Mouse (Mus musculus) cerebellum, adult (tissue): ENCODE results near the gene Fundc1.
A peak's percentile ranks its signal among the peaks of the same experiment; 100 is the strongest.
"Not testable (repeated sequence)": the region's sequence is repeated elsewhere in the genome, so short reads cannot be mapped to it uniquely, and the experiment has no call there.

Source experiments
- ATAC-seq: cut with Nextera tagmentation; 2 replicates; pipeline ENCODE4 v1.9.2; 2017; ENCODE audit warnings: mild to moderate bottlenecking, moderate library complexity, mixed read lengths; ENCODE audit not compliant: insufficient number of reproducible peaks, low FRiP score, low TSS enrichment

Fundc1 gene

DNA sequence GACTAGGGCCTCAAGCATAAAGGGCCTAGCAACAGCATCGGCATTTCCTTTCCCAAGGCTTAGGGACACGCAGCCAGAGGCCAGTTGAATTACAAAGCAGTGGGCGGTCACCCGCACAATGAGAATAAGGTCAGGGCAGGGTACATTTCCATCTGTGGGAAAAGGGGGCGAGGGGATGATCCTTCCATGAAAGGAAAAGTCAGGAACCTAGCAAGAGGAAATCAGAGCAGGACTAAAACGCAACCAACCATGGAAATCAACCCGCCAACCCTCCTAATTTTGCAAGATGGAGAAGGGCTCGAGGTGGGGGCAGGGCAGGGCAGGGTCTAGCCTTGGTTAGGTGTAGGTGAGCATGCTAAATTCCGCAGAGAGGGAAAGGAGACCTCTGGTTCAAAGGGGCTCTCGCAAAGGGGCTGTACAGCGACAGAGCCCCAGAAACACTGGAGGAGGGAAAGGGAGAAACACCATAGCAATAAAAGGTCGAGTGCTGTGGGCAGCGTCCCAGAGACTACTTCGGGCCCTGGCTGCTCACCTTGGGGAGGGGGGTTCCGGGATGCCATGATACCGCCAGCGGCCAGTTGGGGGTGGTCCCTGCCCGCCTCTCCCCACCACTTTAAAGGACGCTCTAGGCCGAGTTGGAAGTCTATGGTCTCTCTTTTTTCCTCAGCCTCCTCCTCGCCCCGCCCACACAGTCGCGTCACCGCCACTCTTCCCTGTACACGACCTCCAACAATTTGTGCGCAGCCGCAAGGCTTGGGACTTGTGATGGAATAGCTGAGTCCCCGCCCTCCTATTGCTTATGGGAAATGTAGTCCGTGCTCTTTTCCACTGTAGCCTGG lies at the start of gene Fundc1:
Fundc1 (minus strand) TSS at position 705 of the 839 bp plus-strand sequence.
- peak; percentile 98 for ATAC-seq

DNA sequence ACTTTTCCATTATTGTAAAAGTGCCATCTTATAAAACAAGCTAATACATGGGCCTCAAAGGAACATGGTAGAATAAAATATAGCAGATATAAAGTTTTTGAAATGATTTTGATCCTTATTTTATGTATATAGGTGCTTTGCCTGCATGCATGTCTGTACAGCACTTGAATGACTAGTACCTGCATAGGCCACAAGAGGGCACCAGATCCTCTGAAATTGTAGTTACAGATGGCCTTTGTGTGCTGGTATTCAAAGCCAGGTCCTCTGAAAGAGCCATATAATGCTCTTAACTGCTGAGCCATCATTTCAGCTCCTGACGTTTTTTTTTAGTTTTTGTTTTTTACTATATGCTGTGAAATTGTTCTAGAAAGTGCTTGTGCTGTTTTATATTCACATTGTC lies 39.1 kb upstream of the Fundc1 start:
- no peak for ATAC-seq

- no peak for ATAC-seq
Measured at GRCm38 (mm10) chrX:17608763-17609162, 36.6 kb upstream of the Fundc1 start.

- ATAC-seq, result no peak
Measured at GRCm38 (mm10) chrX:17607668-17608067, 35.5 kb upstream of the Fundc1 start.

DNA sequence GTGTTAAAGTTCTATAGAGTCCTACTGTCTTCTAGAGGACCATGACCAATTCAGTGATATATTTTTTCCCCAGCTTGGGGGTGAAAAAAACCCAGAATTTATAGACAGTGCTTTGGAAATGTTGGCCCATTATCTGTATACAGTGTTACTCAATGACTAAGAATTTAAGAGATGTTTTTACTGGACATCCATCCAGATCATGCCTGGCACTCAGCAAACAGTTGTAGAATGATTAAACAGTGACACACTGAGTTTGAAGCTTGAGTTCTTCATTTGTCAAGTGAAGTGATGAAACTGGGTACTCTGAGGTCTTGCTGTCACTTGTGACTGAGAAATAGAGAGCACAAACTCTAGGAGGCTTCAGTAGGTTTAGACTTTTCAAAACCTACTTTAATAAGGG lies 21.2 kb upstream of the Fundc1 start:
- no peak for ATAC-seq

- ATAC-seq, result peak; percentile 98
Measured at GRCm38 (mm10) chrX:17590745-17591144, 18.6 kb upstream of the Fundc1 start.

DNA sequence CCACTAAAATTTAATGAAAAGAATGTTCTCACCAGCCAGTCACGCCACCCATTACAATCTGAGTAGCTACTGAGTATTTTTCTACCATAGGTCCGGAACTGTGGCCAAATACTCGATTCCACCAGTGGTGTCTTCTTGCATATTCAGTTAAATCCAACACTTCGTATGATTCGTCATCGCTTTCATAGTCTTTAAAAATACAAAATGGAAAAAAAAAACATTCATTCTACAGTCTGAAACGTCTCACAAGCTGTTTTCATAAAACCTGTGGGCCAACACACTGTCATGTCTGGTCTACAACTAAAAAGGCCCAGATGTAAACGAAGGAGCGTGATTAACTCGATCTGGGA lies 879 bp downstream of the Fundc1 start:
- no peak for ATAC-seq

GRCm38 (mm10) chrX:17568670-17569069 lies 3.5 kb downstream of the Fundc1 start:
- 0 out of 2 replicates have a peak, but pooled peaks have one; percentile 47 for ATAC-seq

DNA sequence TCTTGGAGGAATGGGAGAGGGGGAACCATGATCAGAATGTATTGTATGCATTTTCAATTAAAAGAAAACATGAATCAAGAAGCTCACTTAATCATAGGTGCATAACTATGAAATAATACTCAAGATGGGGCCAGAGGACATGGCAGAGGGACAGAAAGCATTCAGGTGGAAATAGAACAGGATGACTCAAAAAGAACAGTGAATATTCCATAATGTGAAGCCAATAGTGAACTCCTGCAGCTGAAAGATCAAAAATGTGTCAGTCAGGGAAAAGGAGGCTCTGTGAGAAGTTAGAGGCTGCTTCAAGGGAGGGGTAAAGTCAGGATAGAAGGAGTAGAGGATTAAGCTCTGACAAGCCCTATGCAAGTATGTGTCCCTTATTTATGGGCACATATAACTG lies 6.4 kb downstream of the Fundc1 start:
- peak; percentile 63; the same call in 1 of the 2 replicates for ATAC-seq

- ATAC-seq, result no peak
Measured at GRCm38 (mm10) chrX:17564732-17565131, 7.4 kb downstream of the Fundc1 start.

- ATAC-seq, result no peak
Measured at GRCm38 (mm10) chrX:17558746-17559145, 13.4 kb downstream of the Fundc1 start.

DNA sequence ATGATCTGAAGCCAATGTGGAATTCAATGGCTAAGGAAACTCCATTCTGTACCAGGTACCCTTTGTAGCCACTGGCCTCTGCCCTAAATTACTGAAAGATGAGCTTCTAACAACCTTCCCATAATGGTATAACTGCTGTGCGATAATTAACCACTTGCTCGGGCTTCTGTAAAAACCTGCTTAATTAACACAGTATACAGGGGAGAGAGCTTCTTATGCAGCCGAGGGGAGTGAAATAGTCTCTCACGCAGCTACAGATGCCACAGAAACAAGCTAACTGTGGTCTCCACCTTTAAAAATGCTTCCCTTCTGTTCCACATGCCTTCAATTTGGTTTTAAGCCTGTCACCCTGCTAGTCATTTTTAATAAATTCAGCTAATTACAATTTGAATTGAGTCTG lies 17.6 kb downstream of the Fundc1 start:
- ATAC-seq, result no peak

- ATAC-seq, result not testable (repeated sequence)
Measured at GRCm38 (mm10) chrX:17551586-17551985, 20.5 kb downstream of the Fundc1 start.

DNA sequence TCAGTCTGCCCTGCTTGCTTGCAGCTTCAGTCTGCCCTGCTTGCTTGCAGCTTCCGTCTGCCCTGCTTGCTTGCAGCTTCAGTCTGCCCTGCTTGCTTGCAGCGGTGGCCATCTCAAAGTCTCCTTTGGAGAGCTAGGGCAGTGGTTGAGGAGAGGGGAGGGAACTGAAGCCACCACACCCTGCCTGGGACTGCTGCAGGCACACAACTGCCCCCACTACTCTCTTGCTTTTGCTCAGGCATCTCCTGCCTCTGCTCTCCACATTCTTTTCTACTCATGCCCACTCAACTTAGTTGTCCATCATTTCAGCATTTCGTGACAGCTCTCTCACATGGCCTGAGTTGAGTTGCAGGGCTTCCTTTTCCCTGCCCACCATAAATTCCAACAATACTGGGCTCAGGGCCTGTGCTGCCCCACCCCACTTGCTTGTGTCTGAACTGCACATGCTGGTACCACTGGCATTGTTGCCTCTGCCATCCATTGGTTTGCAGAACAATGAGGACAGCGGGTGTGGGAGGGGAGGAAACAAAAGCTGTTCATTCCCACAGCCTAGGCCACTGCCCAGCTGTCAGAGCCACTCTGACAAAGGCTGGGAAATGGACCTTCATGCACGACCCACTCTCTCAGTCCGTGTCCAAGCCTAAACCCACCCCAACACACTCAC lies 24.9 kb downstream of the Fundc1 start:
- no peak for ATAC-seq

- peak; percentile 61; the same call in 1 of the 2 replicates for ATAC-seq
Measured at GRCm38 (mm10) chrX:17544860-17545492, 27.1 kb downstream of the Fundc1 start.

- ATAC-seq, result no peak
Measured at GRCm38 (mm10) chrX:17537701-17538100, 34.4 kb downstream of the Fundc1 start.

DNA sequence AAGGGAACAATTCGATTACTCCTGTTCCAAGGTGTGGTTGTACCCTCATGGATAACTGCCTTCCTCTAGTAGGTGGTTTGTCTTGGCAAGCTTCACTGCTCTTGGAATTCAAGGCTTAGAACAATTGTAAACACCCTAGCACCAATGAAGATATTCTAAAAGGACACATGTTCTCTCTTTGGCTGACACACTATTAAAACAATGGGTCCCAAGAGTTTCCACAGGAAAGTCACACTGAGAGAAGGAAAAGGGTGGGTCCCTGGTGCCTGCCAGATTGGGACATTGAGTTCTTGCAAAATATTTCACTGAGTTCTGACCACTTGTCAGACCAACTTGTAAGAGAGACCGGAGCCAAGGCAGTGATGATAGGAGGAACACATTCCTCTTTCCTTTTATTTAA lies 45.1 kb downstream of the Fundc1 start:
- no peak for ATAC-seq

GRCm38 (mm10) chrX:17521221-17521716 lies 50.9 kb downstream of the Fundc1 start:
- no peak for ATAC-seq

DNA sequence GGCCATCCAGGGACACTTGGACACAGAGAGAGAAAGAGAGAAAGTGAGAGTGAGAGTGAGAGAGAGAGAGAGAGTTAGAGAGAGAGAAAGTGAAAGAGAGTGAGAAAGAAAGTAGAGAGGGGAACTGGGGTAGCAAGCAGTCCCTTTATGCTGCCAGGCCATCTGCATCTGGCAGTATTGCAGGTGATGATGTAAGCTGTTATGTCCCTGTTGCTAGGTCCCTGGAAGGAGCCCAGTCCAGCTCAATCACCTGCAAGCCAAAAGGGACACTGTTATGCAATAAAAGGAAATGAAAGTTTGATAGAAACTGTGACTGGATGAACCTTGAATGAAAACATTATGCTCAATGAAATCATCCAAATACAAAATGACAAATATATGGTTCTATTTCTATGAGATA lies 52.0 kb downstream of the Fundc1 start:
- ATAC-seq, result no peak

GRCm38 (mm10) chrX:17514012-17514411 lies 58.1 kb downstream of the Fundc1 start:
- no peak for ATAC-seq

- ATAC-seq, result no peak
Measured at GRCm38 (mm10) chrX:17512021-17512602, 60.0 kb downstream of the Fundc1 start.
